Mouse (Mus musculus) megakaryocyte, embryonic 14.5 days (primary cell): Measurements from ENCODE around the gene Dynlrb1. TPM values are rescaled to one million over a fixed set of nuclear protein-coding genes. Genes with fewer than 3 reads are reported as not detected.

ENCODE experiments used
- H3K27me3 ChIP-seq: replicated peaks from 2 replicates; pipeline ENCODE3; 2012; ENCODE audit warnings: inconsistent platforms
- H3K36me3 ChIP-seq: replicated peaks from 2 replicates; pipeline ENCODE3; 2012; ENCODE audit warnings: low read length, inconsistent platforms, mixed read lengths
- H3K4me1 ChIP-seq: 2 replicates; pipeline ENCODE4 v1.6.1; 2012; ENCODE audit warnings: inconsistent platforms
- H3K4me3 ChIP-seq: replicated peaks from 2 replicates; pipeline ENCODE3; 2012; ENCODE audit warnings: moderate library complexity, mild to moderate bottlenecking, inconsistent platforms
- H3K9me3 ChIP-seq: 2 replicates; pipeline ENCODE4 v1.6.1; 2012; ENCODE audit warnings: inconsistent platforms
- FLI1 ChIP-seq: IDR thresholded peaks from 2 replicates; pipeline ENCODE4 v1.6.1; 2012; ENCODE audit warnings: low read length, inconsistent platforms, mixed read lengths
- GATA1 ChIP-seq: IDR thresholded peaks from 3 replicates; pipeline ENCODE4 v1.6.1; 2012; ENCODE audit warnings: mixed read lengths, low read length, inconsistent platforms, borderline replicate concordance
- polyA plus RNA-seq: library from polyadenylated mRNA; stranded (reverse); fragments of >175 nt; gene quantifications from 2 replicates; pipeline ENCODE4 v1.2.3, GENCODE M21; 2012; ENCODE audit warnings: low replicate concordance; ENCODE audit not compliant: insufficient read depth

The Dynlrb1 gene
- 10.7 and 187 TPM in 2 replicates for polyA plus RNA-seq

GRCm38 (mm10) chr2:155236362-155236992 is at the start of gene Dynlrb1:
Gene Dynlrb1, plus strand, starts transcription at chr2:155236533.
- TF ChIP-seq GATA1 (no peak), FLI1 (no peak)

GRCm38 (mm10) chr2:155207419-155207818 is 28.9 kb upstream of the Dynlrb1 start:
- no peak for TF ChIP-seq GATA1
- TF ChIP-seq FLI1, result no peak
- Histone ChIP-seq H3K27me3 (no peaks in the 10 kb centered on the region), H3K9me3 (no peaks in the 10 kb centered on the region), H3K4me1 (no peaks in the 10 kb centered on the region), H3K4me3 (no peak overlapping the region), H3K36me3 (peaks cover 93% of the 10 kb centered on the region)

More at GRCm38 (mm10) chr2:155236362-155236992, at the start of gene Dynlrb1:
- H3K4me3 ChIP-seq, result peak within 1 kb of the TSS; percentile 98
- H3K4me1 ChIP-seq, result peaks cover 42% of the 10 kb centered on the region
- H3K36me3 ChIP-seq, result peaks cover 14% of the 10 kb centered on the region
- H3K9me3 ChIP-seq, result no peaks in the 10 kb centered on the region
- H3K27me3 ChIP-seq, result peaks cover 4% of the 10 kb centered on the region

- Histone ChIP-seq H3K36me3 (peaks cover 86% of the 10 kb centered on the region), H3K9me3 (no peaks in the 10 kb centered on the region)
Measured at GRCm38 (mm10) chr2:155223145-155223544, 13.2 kb upstream of the Dynlrb1 start.

GRCm38 (mm10) chr2:155224721-155225120 is 11.6 kb upstream of the Dynlrb1 start:
- 0 out of 2 replicates have a peak, but pooled peaks cover 3% of the 10 kb centered on the region for H3K4me1 ChIP-seq
- H3K36me3 ChIP-seq, result peaks cover 85% of the 10 kb centered on the region
- no peaks in the 10 kb centered on the region for H3K9me3 ChIP-seq
- no peaks in the 10 kb centered on the region for H3K27me3 ChIP-seq
- H3K4me3 ChIP-seq, result no peak overlapping the region
- no peak for TF ChIP-seq GATA1
- no peak for TF ChIP-seq FLI1

More at GRCm38 (mm10) chr2:155223145-155223544, 13.2 kb upstream of the Dynlrb1 start:
- TF ChIP-seq GATA1 (no peak), FLI1 (no peak)
- 0 out of 2 replicates have a peak, but pooled peaks cover 3% of the 10 kb centered on the region for H3K4me1 ChIP-seq
- H3K27me3 ChIP-seq, result no peaks in the 10 kb centered on the region
- no peak overlapping the region for H3K4me3 ChIP-seq

- peaks cover 36% of the 10 kb centered on the region for H3K4me1 ChIP-seq
- TF ChIP-seq GATA1 (no peak), FLI1 (no peak)
- H3K4me3 ChIP-seq, result peak overlapping the region; percentile 98
- H3K27me3 ChIP-seq, result peaks cover 4% of the 10 kb centered on the region
- no peaks in the 10 kb centered on the region for H3K9me3 ChIP-seq
- peaks cover 8% of the 10 kb centered on the region for H3K36me3 ChIP-seq
Measured at GRCm38 (mm10) chr2:155235746-155236361, 479 bp upstream of the Dynlrb1 start.

- no peaks in the 10 kb centered on the region for H3K9me3 ChIP-seq
- peaks cover 46% of the 10 kb centered on the region for H3K4me1 ChIP-seq
- H3K27me3 ChIP-seq, result peaks cover 4% of the 10 kb centered on the region
- H3K36me3 ChIP-seq, result peaks cover 20% of the 10 kb centered on the region
- TF ChIP-seq FLI1, result no peak
- no peak for TF ChIP-seq GATA1
- peak overlapping the region; percentile 98 for H3K4me3 ChIP-seq
Measured at GRCm38 (mm10) chr2:155237276-155237675, 943 bp downstream of the Dynlrb1 start.

- TF ChIP-seq FLI1 (no peak), GATA1 (no peak)
- peaks cover 7% of the 10 kb centered on the region; the same call in 1 of the 2 replicates for H3K9me3 ChIP-seq
- peaks cover 54% of the 10 kb centered on the region for H3K36me3 ChIP-seq
- no peak overlapping the region for H3K4me3 ChIP-seq
- no peaks in the 10 kb centered on the region for H3K27me3 ChIP-seq
- peaks cover 61% of the 10 kb centered on the region for H3K4me1 ChIP-seq
Measured at GRCm38 (mm10) chr2:155240915-155241314, 4.6 kb downstream of the Dynlrb1 start.

- peaks cover 67% of the 10 kb centered on the region for H3K36me3 ChIP-seq
- H3K4me1 ChIP-seq, result peaks cover 63% of the 10 kb centered on the region
- no peaks in the 10 kb centered on the region for H3K27me3 ChIP-seq
- TF ChIP-seq FLI1, result no peak
- TF ChIP-seq GATA1, result no peak
- peaks cover 7% of the 10 kb centered on the region; the same call in 1 of the 2 replicates for H3K9me3 ChIP-seq
- peak overlapping the region; percentile 75 for H3K4me3 ChIP-seq
Measured at GRCm38 (mm10) chr2:155242296-155242855, 6.0 kb downstream of the Dynlrb1 start.

- H3K4me3 ChIP-seq, result no peak overlapping the region
- peaks cover 7% of the 10 kb centered on the region; the same call in 1 of the 2 replicates for H3K9me3 ChIP-seq
- H3K4me1 ChIP-seq, result peaks cover 39% of the 10 kb centered on the region
- no peaks in the 10 kb centered on the region for H3K27me3 ChIP-seq
- H3K36me3 ChIP-seq, result peaks cover 94% of the 10 kb centered on the region
- TF ChIP-seq FLI1, result no peak
- no peak for TF ChIP-seq GATA1
Measured at GRCm38 (mm10) chr2:155246231-155246630, 9.9 kb downstream of the Dynlrb1 start.
